Mouse (Mus musculus) hindbrain, embryonic 14.5 days (tissue): ENCODE measurements at regions not wholly inside any gene's neighbourhood (a gene's known extent, or its start where the extent isn't known, plus 50 kb on each side); places are given as distances from the start of the nearest gene placed in this dataset.
A peak's percentile ranks its signal among the peaks of the same experiment; 100 is the strongest.

Source experiments
- ATAC-seq: fragments of 200-750 bp; cut with Nextera tagmentation; 2 replicates; pipeline ENCODE4 v1.8.0; 2017; ENCODE audit warnings: moderate number of reproducible peaks, mild to moderate bottlenecking, moderate TSS enrichment, moderate library complexity; ENCODE audit not compliant: low FRiP score
- DNase-seq: peaks from one replicate; pipeline ENCODE4 v3.0.0-alpha.2; 2015; ENCODE audit warnings: low spot score
- H3K27ac ChIP-seq: fragments of 300-500 bp; sonication (generic); 2 replicates; pipeline ENCODE4 v1.5.1; 2014; ENCODE audit warnings: mild to moderate bottlenecking, moderate library complexity
- H3K27me3 ChIP-seq: fragments of 300-500 bp; sonication (generic); 2 replicates; pipeline ENCODE4 v1.6.1; 2014; ENCODE audit warnings: mild to moderate bottlenecking, low read length, mixed read lengths; ENCODE audit not compliant: control insufficient read depth, insufficient read depth
- H3K36me3 ChIP-seq: fragments of 300-500 bp; sonication (generic); replicated peaks from 2 replicates; pipeline ENCODE4 v1.6.1; 2014; ENCODE audit not compliant: control insufficient read depth, insufficient read depth
- H3K4me1 ChIP-seq: fragments of 300-500 bp; sonication (generic); replicated peaks from 2 replicates; pipeline ENCODE4 v1.6.1; 2014; ENCODE audit warnings: antibody characterized with exemption, low read length, mixed read lengths; ENCODE audit not compliant: control insufficient read depth, insufficient read depth
- H3K4me2 ChIP-seq: fragments of 300-500 bp; sonication (generic); replicated peaks from 2 replicates; pipeline ENCODE4 v1.6.1; 2014; ENCODE audit warnings: mild to moderate bottlenecking, moderate library complexity
- H3K4me3 ChIP-seq: fragments of 300-500 bp; sonication (generic); replicated peaks from 2 replicates; pipeline ENCODE4 v1.5.1; 2014; ENCODE audit warnings: mild to moderate bottlenecking, low read length
- H3K9ac ChIP-seq: fragments of 300-500 bp; sonication (generic); 2 replicates; pipeline ENCODE4 v1.6.1; 2014
- H3K9me3 ChIP-seq: fragments of 300-500 bp; sonication (generic); 2 replicates; pipeline ENCODE4 v1.6.1; 2016; ENCODE audit warnings: low read length; ENCODE audit not compliant: control insufficient read depth
- WGBS: fragments of 180-500 bp; shearing (Covaris S2); extraction: QIAGEN DNeasy Blood & Tissue Kit; methylation state at CpG from one replicate; pipeline ENCODE4 v1.1.7; 2014; 5-methylcytosine and 5-hydroxymethylcytosine counted together

GRCm38 (mm10) chr11:48552006-48552405 is 248.1 kb upstream of the Rack1 start:
- WGBS: 95% methylated on average over 3 of the region's 3 CpGs
- H3K36me3 ChIP-seq: no peaks in the 10 kb centered on the region
- no peak for DNase-seq

GRCm38 (mm10) chr11:48551201-48551600 is 248.9 kb upstream of the Rack1 start:
- no peaks in the 10 kb centered on the region for H3K36me3 ChIP-seq
- no peak overlapping the region for H3K27ac ChIP-seq
- no peak for DNase-seq
- H3K4me1 ChIP-seq: no peaks in the 10 kb centered on the region
- H3K4me3 ChIP-seq: no peak overlapping the region
- 92% methylated on average over 2 of the region's 2 CpGs for WGBS
- no peaks in the 10 kb centered on the region for H3K9me3 ChIP-seq
- H3K4me2 ChIP-seq: no peak overlapping the region
- no peaks in the 10 kb centered on the region for H3K27me3 ChIP-seq
- ATAC-seq: no peak
- no peak overlapping the region for H3K9ac ChIP-seq

More at GRCm38 (mm10) chr11:48552006-48552405, 248.1 kb upstream of the Rack1 start:
- Histone ChIP-seq H3K4me1 (no peaks in the 10 kb centered on the region), H3K9ac (no peak overlapping the region), H3K27me3 (no peaks in the 10 kb centered on the region), H3K9me3 (no peaks in the 10 kb centered on the region), H3K4me2 (no peak overlapping the region), H3K27ac (no peak overlapping the region), H3K4me3 (no peak overlapping the region)
- ATAC-seq: no peak

DNA sequence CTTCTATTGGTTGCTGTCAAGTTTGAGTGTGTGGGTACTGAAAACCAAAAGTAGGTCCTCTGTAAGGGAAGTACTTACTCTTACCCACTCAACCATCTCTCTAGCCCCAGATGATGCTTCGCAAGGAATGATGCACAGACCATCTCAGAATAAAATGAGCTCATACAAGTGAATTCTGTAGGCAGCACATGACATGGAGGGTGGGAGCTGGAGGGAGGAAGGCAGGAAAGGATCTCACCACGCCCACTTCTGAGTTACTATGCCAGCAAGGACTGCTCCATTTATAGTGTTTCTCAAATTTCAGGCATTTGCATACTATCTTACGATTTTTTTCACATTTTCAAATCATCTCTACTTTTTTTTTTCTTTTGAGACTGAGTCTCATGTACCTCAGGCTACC is 273.8 kb upstream of the Rack1 start:
- no peaks in the 10 kb centered on the region for H3K27me3 ChIP-seq
- 77% methylated on average over 3 of the region's 3 CpGs for WGBS
- no peak overlapping the region for H3K4me2 ChIP-seq
- ATAC-seq (no peak), DNase-seq (no peak)
- no peak overlapping the region for H3K27ac ChIP-seq
- no peaks in the 10 kb centered on the region for H3K4me1 ChIP-seq
- H3K9me3 ChIP-seq: no peaks in the 10 kb centered on the region
- H3K4me3 ChIP-seq: no peak overlapping the region
- no peaks in the 10 kb centered on the region for H3K36me3 ChIP-seq
- no peak overlapping the region for H3K9ac ChIP-seq

DNA sequence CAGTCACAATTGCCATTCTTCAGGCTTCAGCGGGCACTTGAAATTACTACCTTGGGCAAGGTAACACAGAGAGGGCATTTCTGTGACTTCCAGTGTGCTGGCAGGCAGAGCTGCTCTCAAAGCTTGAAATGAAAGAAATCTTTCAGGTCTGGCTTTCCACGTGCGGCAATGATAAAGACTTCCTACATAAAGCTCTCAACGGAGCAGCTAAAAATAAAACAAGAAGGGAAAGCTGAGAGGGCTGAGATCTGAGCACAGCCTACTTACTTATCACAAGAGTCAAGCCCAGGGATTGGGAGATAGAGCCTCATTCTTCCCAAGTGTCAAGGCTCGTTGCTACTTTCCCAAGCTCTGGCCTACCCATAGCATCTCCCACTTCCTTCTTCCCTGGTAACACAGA is 274.6 kb upstream of the Rack1 start:
- Histone ChIP-seq H3K27me3 (no peaks in the 10 kb centered on the region), H3K4me2 (no peak overlapping the region), H3K4me1 (no peaks in the 10 kb centered on the region), H3K4me3 (no peak overlapping the region), H3K9ac (no peak overlapping the region), H3K27ac (no peak overlapping the region), H3K9me3 (no peaks in the 10 kb centered on the region), H3K36me3 (no peaks in the 10 kb centered on the region)
- DNase-seq (no peak), ATAC-seq (no peak)
- 84% methylated on average over 5 of the region's 5 CpGs for WGBS

DNA sequence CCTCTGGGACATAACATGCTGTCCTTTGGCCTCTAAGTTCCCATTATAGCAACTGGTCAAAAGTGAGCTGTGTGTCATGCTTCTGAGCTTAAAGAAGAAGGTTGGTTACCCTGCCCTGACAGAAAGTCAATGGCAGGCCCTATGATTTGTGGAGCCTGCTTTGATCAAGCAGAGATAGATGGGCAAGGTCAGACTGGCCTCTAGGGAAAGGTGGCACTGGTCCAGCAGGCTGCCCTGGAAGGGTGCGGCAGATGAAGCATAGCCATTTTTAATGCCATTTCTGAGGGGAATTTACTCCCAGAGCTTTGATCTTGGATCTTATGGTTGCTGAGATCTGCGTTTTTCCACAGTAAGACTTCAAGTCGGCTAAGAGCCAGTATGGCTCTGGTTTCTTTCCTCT is 293.2 kb upstream of the Rack1 start:
- Histone ChIP-seq H3K27ac (no peak overlapping the region), H3K4me2 (no peak overlapping the region), H3K4me1 (0 out of 2 replicates have a peak, but pooled peaks cover 6% of the 10 kb centered on the region), H3K9me3 (no peaks in the 10 kb centered on the region), H3K4me3 (no peak overlapping the region), H3K9ac (no peak overlapping the region), H3K36me3 (no peaks in the 10 kb centered on the region), H3K27me3 (no peaks in the 10 kb centered on the region)
- DNase-seq: no peak
- no peak for ATAC-seq
- 92% methylated on average over 3 of the region's 3 CpGs for WGBS

DNA sequence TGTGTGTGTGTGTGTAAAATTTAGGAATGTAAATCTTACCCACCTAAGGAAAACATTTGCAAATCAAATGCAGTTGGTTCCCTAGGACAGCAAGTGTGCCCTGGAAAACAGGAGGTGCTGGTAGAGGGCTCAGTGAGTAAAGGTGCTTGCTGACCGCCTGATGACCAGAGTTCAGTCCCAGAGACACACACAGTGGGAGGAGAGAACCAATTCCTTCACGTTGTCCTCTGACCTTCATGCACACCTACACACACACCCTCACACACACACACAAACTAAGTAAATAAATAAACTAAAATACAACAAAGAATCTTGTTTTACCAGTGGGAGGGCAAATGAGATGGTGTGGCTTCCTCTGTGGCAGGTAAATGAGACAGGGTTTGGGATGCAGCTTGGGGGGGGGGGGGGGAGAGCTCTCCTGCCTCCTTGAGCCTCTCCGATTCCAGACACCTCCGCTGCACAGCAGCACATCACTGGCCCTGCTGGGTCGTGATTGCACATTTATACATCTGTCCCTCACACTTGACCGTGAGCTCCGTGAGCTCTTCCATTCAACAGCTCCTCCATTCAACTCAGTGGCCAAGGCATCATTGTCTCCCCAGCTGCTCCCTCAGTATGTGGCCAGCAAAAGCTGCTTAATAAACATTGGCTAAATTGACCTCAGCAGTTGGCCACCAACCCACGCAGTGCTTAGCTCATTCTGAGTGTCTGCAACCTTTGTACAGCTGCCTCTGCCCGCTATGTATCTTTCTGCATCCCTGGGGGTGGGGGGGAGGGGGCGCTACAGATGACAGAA is 297.9 kb upstream of the Rack1 start:
- Histone ChIP-seq H3K4me1 (0 out of 2 replicates have a peak, but pooled peaks cover 6% of the 10 kb centered on the region), H3K9ac (no peak overlapping the region), H3K4me2 (0 out of 2 replicates have a peak overlapping the region, but pooled peaks have one; percentile 6), H3K4me3 (no peak overlapping the region), H3K9me3 (no peaks in the 10 kb centered on the region), H3K36me3 (no peaks in the 10 kb centered on the region), H3K27ac (no peak overlapping the region), H3K27me3 (no peaks in the 10 kb centered on the region)
- 14% methylated on average over 10 of the region's 10 CpGs for WGBS
- DNase-seq (no peak), ATAC-seq (peak; percentile 55; the same call in 1 of the 2 replicates)

- DNase-seq (no peak), ATAC-seq (no peak)
- no peaks in the 10 kb centered on the region for H3K9me3 ChIP-seq
- 0 out of 2 replicates have a peak, but pooled peaks cover 6% of the 10 kb centered on the region for H3K4me1 ChIP-seq
- H3K9ac ChIP-seq: no peak overlapping the region
- no peaks in the 10 kb centered on the region for H3K27me3 ChIP-seq
- no peak overlapping the region for H3K4me3 ChIP-seq
- H3K4me2 ChIP-seq: no peak overlapping the region
- H3K36me3 ChIP-seq: no peaks in the 10 kb centered on the region
- H3K27ac ChIP-seq: no peak overlapping the region
- WGBS: 91% methylated on average over 1 of the region's 1 CpGs
These were observed 301.1 kb upstream of the Rack1 start for GRCm38 (mm10) chr11:48499057-48499456.

- Histone ChIP-seq H3K9ac (no peak overlapping the region), H3K4me2 (no peak overlapping the region), H3K27me3 (no peaks in the 10 kb centered on the region), H3K27ac (no peak overlapping the region), H3K36me3 (no peaks in the 10 kb centered on the region), H3K4me3 (no peak overlapping the region), H3K4me1 (no peaks in the 10 kb centered on the region), H3K9me3 (no peaks in the 10 kb centered on the region)
- ATAC-seq: no peak
- 65% methylated on average over 1 of the region's 1 CpGs for WGBS
- DNase-seq: no peak
These were observed 311.8 kb upstream of the Rack1 start for GRCm38 (mm10) chr11:48488308-48488707.

GRCm38 (mm10) chr11:48464036-48464435 is 336.1 kb upstream of the Rack1 start:
- WGBS: 72% methylated on average over 4 of the region's 4 CpGs
- no peaks in the 10 kb centered on the region for H3K4me1 ChIP-seq
- ATAC-seq (no peak), DNase-seq (no peak)
- no peak overlapping the region for H3K4me3 ChIP-seq
- no peak overlapping the region for H3K4me2 ChIP-seq
- no peaks in the 10 kb centered on the region for H3K9me3 ChIP-seq
- no peak overlapping the region for H3K27ac ChIP-seq
- H3K27me3 ChIP-seq: no peaks in the 10 kb centered on the region
- H3K9ac ChIP-seq: no peak overlapping the region
- H3K36me3 ChIP-seq: no peaks in the 10 kb centered on the region
